Mouse (Mus musculus) lung, adult 18-20 months (tissue): ENCODE data around the gene Cxcl3.
A peak's percentile ranks its signal among the peaks of the same experiment; 100 is the strongest.

Experiments
- DNase-seq, 2 experiments: peaks; one replicate each; pipeline ENCODE4 v3.0.0; 2022; ENCODE audit warnings: mixed read lengths in 2 of 2

Cxcl3 gene

GRCm38 (mm10) chr5:90785659-90786588 is at the start of gene Cxcl3:
TSS of gene Cxcl3 (plus strand) at chr5:90786103.
- DNase-seq = peak; percentile 55 to 67

DNA sequence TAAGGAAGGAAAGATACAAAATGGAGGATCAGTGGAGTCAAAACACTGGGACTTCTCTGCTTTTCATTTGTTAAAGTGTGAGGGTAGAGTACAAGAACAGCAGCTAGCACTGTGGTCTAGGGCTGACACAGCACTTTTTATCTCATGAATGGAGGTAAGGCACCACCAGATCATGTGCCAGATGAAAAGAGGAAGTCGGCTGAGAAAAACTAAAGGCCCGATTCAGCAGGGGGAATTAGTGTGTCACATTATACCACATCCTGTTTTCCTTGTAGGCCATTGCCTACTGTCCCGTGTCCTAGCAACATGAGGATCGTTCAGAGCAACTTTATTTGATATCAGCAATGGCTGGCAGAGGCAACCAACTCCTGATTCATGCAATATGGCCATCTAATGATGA is 43.9 kb upstream of the Cxcl3 start:
- peak; percentile 29 to 39 for DNase-seq

DNA sequence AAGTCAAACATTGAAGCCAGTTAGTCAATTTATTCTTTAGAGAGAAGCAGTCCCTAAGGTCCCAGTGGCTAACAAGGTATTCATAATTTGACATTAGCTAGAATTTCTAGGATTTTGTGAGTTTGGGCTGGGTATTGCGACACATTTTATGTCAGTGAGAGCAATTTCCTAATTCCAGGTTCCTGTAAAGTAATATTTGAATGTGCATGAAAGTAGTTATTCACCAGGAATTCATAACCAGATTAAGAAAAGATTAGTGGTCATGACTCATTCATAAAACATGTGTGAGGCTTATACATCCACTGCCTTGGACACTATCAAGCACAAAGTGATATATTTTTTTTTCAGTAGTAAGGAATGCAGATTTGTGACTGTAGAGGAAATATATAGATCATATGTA is 32.0 kb upstream of the Cxcl3 start:
- no peak for DNase-seq

- DNase-seq = peak in 1 of 2 experiments; percentile 27
These were observed 27.8 kb upstream of the Cxcl3 start for GRCm38 (mm10) chr5:90758020-90758605.

DNA sequence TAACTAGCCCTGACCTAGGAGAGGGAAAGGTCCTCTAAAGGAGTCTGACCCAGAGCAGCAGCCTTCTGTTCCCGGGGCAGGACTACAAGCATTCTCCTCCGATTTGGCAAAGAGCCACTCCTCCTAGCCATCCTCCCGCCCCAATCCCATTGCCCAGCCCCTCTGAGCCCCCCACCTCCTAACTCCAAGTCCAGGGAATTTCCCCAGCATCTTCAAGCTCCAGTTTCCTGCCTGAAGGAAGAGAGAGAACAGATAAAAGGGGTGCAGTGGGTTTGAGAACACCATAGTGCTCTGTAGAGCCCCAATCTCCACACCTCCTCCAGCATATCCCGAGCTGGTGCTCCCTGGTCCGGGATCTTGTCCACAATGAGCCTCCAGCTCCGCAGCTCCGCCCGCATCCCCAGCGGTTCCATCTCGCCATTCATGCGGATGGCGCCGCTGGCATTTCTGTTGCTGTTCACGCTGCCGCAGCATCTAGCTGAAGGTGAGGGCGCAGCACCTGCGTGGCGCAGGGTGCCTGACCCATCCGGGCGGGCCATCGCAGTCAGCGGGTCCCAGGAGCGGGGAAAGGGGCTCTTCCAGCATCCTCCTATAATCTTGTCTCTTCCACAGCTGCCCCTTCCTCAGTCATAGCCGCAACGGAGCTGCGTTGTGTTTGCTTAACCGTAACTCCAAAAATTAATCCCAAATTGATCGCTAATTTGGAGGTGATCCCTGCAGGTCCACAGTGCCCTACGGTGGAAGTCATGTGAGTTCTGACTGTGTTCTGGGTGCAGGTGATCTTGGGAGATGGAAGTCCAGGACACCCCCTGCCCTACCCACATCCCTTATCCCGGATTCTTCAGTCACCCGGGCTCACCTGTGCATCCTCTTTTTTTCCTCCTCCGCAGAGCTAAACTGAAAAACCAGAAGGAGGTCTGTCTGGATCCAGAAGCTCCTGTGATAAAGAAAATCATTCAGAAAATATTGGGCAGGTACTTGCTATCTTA is 26.5 kb upstream of the Cxcl3 start, which contains the start of gene Cxcl5:
Cxcl5 (plus strand) TSS at position 284 of the 989 bp plus-strand sequence.
- DNase-seq = no peak

DNA sequence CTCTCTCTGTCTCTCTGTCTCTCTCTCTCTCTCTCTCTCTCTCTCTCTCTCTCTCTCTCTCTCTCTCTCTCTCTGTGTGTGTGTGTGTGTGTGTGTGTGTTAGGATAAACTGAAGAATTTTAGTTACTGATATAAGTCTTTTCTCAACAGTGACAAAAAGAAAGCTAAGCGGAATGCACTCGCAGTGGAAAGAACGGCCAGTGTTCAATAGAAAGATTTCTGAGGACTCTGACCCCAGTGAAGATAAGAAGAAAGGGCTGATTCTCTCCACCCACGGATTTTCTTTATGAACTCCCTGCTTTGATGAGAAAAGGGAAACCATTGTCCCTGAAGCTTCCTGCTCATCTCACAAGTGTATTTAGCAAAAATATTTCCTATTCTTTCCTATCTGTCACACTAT is 25.6 kb upstream of the Cxcl3 start:
- no peak for DNase-seq

DNA sequence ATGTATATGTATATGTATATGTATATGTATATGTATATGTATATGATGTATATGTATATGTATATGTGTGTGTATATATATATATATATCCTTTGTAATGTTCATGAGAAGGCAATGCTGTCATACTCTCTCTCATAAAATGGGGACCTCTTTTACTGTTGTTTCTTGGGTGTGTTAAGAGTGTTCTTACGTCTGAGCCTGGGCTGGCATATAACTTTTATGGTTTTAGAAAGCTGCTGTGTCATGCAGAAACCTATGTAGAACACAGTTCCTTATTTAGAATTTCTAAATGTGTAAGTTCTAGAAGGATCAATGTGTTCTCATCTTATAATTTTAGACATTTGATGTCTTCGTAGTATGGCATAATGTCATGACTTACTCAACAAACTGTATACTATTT is 25.1 kb upstream of the Cxcl3 start:
- no peak for DNase-seq

DNA sequence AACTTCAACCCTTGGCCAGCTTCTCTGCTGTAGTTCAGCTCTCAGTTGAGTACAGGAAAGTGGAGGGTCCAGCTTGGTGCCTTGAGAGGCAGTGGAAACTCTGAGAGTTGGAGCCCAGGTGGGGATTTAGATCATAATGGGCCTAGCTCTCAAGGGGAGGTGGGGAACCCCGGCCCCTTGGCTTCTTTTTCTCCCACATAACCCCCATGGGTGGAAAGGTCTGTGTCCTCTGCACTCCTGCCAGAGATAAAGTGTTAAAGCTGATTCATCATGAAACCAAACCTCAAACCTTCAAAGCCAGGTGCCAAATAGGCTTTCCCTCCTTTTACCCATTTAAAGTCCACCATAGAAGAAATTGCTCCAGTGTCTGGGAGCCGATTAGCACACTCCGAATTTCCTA is 24.1 kb upstream of the Cxcl3 start:
- no peak for DNase-seq

GRCm38 (mm10) chr5:90763912-90764665 is 21.8 kb upstream of the Cxcl3 start:
- no peak for DNase-seq

GRCm38 (mm10) chr5:90765821-90766606 is 19.9 kb upstream of the Cxcl3 start:
- no peak for DNase-seq

GRCm38 (mm10) chr5:90768218-90768617 is 17.7 kb upstream of the Cxcl3 start, which contains the start of gene Ppbp:
TSS of gene Ppbp (plus strand) at chr5:90768518.
- DNase-seq = no peak

- DNase-seq = no peak
These were observed 14.5 kb upstream of the Cxcl3 start for GRCm38 (mm10) chr5:90771369-90771768.

GRCm38 (mm10) chr5:90771880-90772653 is 13.8 kb upstream of the Cxcl3 start, which contains the start of gene Pf4:
TSS of gene Pf4 (plus strand) at chr5:90772435.
- no peak for DNase-seq

GRCm38 (mm10) chr5:90775562-90775961 is 10.3 kb upstream of the Cxcl3 start:
- DNase-seq = no peak

DNA sequence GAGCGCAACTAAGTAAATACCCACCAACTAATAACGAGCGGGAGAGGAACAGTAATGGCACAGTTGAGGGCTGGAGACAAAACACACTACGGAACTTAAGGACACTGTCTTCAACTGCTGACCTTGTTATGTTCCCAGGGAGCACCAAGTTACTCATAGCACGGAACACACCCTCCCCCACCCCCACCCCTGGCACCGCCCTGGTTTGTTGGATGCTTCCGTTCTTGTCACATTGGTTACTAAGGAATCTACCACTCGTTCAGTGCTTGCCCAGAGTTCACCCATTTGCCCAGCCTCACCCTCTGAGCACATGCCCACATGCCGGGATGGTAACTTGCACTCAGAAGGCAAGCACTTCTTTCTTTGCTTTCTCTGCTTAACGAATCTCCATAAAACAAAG is 8.3 kb upstream of the Cxcl3 start:
- DNase-seq = no peak

DNA sequence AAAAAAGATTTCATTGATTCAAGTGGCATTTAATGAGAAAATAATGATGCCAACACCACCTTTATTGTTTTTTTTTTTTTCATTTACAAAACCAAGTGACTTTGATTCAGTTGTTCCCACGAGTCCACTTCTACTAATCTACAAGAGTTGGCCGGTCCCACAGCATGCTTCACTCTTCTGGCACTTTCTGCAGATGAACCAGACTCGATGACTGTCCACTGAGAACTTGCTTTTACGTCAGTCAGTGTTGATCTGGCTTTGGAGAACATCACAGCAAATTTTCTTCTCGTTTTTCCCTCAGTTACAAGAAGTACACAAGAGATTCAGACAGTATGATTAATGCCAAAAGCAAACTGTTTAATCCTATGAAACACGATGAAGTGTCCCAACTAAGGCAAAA is 7.0 kb upstream of the Cxcl3 start:
- no peak for DNase-seq

DNA sequence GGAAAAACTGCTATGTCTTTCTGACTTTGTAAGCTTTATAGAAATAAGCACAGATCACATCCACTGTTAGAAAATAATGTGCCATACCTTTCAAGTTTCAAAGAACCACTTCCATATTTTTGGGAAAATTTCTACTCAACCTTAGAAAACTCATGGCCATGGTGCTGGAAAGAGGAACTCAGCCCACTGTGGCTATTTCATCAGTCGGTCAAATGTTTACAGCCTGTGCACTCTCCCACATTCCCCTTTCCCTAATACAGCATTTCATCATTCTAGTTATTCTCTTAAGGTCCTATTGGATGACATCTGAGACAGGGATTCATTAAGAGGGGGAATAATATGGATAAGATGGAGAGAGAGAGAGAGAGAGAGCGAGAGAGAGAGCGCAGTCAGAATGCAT is 2.2 kb upstream of the Cxcl3 start:
- DNase-seq = no peak

DNA sequence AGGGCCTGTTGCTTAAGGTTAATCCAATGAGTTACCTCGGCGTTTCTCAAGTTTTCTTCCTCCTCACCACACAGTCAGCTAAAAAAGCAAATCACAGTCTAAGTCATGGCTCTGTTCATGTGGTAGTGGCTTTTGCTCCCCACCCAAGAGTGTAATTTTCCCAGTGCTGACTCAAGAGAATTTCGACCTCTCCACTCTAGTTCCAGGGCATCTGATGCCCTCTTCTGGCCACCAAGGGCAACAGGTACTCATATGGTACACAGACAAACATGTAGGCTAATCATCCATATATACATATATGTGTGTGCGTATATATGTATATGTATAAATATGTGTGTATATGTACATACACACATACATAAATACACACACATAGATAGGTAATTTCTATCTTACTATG is 2.2 kb downstream of the Cxcl3 start:
- no peak for DNase-seq

- DNase-seq = peak in 1 of 2 experiments; percentile 34
These were observed 3.6 kb downstream of the Cxcl3 start for GRCm38 (mm10) chr5:90789306-90790073.
